Mouse (Mus musculus): Measurements from ENCODE around the gene Gpc3. TPM values are rescaled to one million over a fixed set of nuclear protein-coding genes. Genes with fewer than 3 reads are reported as not detected.

The Gpc3 gene
- polyA plus RNA-seq, 1 experiment from 2014 or later: 271 TPM

DNA sequence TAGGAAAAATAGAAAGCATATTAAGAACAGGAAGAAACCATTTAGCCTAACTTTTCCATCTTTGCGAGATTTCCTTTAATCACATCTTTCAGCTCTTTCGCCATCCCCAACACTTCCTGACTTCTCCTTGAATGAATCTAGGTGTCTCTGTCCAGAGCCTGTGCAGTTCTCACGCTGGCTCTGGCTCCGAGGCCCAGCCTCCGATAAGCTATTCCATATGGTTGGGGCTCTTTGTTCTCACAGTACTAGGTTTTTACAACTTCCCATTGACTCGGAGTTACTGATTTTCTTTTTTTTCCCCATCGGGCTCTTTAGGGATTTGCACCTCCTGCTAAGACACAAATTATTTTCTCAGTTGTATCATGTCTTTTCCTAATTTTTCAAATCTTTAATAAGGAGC lies 381.8 kb downstream of the Gpc3 start:
- no peak overlapping the region for H3K4me3 ChIP-seq
- WGBS: 71% methylated on average over 7 of the region's 7 CpGs
- H3K4me1 ChIP-seq (replicated peaks): no peaks in the 10 kb centered on the region
- no peaks in the 10 kb centered on the region for H3K36me3 ChIP-seq
- H3K9me3 ChIP-seq: no peaks in the 10 kb centered on the region
- H3K27ac ChIP-seq: no peak overlapping the region
- H3K27me3 ChIP-seq (ENCODE audit: insufficient read depth, poor library complexity, severe bottlenecking): peaks cover 8% of the 10 kb centered on the region; the same call in 1 of the 2 replicates
- DNase-seq (ENCODE audit: low spot score): no peak

DNA sequence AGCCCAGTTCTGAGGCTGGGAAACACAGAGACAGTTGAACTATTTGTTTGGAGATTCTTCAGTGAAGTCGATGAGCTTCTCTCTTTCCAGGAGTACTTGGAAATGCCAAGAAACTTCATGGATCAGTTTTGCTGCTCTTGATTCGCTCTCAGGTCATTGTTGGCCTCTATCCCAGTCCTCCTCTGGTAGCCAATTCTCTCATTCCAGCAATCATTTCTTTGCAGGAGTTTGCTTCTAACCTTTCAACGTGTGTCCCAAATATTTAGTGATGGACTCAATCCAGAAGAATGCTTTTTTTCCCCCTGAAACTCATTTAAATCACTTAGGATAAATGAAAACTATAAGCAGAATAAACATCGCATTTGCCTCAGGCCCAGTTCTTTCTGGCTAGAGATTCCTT lies 383.0 kb downstream of the Gpc3 start:
- DNase-seq (ENCODE audit: low spot score): no peak
- H3K27me3 ChIP-seq (ENCODE audit: insufficient read depth, poor library complexity, severe bottlenecking): peaks cover 5% of the 10 kb centered on the region; the same call in 1 of the 2 replicates
- no peaks in the 10 kb centered on the region for H3K4me1 ChIP-seq (replicated peaks)
- H3K27ac ChIP-seq: no peak overlapping the region
- H3K36me3 ChIP-seq: no peaks in the 10 kb centered on the region
- WGBS: 87% methylated on average over 4 of the region's 4 CpGs
- no peaks in the 10 kb centered on the region for H3K9me3 ChIP-seq
- no peak overlapping the region for H3K4me3 ChIP-seq

MicroRNAs within 50 kb of the gene (microRNA counts, 519-probe panel; counts per million panel counts)
- microRNA mmu-miR-717: 1,255 counts per million, percentile 77 among the panel's probes with 10 or more counts

Other genes starting within 250 kb of the Gpc3 start
- 5.2 and 9.4 TPM in 2 replicates for gene Ccdc160, start 177.2 kb upstream of the Gpc3 start, polyA plus RNA-seq (2016; fragmentation: Nextera tagmentation; extraction: Ambion mirVana)